Mouse (Mus musculus): Measurements from ENCODE around the gene Aup1.

DNA sequence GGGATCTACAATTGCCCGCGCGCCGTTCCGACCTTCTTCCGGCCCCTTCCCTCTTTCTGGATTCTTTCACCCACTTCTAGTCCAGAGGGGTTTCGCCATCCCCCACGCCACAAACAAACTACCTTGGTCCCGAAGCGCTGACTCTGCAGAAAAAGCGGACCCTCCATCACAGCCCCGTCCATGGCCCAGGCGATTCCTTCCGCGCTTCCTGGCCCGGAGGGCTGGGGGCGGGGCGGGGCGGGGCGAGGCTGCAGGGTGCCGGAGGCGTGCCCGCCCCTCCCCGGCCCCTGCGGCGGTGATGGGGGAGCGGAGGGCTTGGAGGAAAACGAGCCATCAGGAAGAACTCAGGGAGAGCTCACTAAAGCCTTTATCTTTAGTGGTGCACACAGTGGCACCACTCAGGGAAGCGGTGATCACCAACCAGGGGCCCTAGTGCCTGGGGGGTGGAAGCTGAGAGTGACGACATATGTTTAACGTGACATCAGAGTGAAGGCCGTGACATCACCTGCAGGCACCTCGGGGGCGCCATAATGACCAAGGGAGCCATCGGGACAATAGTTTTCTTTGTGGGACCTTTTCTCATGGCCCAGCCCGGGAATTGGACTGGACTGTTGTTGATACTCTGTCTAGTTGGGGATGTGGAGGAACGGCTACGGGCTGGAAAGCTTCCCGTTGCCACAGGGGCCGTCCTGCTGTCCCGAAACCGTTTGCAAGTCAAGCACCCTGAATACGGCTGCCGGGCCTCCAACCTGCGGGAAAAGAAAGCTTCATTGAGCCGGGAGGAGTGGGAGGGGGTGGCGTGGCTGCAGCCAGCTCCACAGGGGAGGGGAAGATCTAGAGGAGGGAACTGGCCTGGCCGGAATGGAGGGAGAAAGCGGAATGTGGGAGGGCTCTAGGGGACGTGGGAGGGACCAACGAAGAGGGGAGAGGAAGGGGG, 20.8 kb upstream of the Aup1 start, which contains the start of the genes Dok1 and Loxl3:
- no peak for TF ChIP-seq CTCF (conservative IDR thresholded peaks at IDR 0.05; ENCODE audit: insufficient read depth, insufficient read length, low read depth, low read length)
- no peak for TF ChIP-seq POLR2A (IDR thresholded peaks at IDR 0.05; ENCODE audit: low read depth, low read length)
